Mouse (Mus musculus): Measurements from ENCODE around the gene Fign.

Gene Fign

GRCm38 (mm10) chr2:64059477-64059876 lies 38.4 kb downstream of the Fign start:
- DNase-seq (ENCODE audit: low spot score in 2 of 2): no peak

GRCm38 (mm10) chr2:64048142-64048541 lies 49.7 kb downstream of the Fign start:
- DNase-seq (ENCODE audit: low spot score in 2 of 2): no peak

GRCm38 (mm10) chr2:64043099-64043498 lies 54.7 kb downstream of the Fign start:
- no peak for DNase-seq (ENCODE audit: low spot score in 2 of 2)

- DNase-seq (ENCODE audit: low spot score in 2 of 2): no peak
Observed at GRCm38 (mm10) chr2:64035393-64035792, 62.4 kb downstream of the Fign start.

- no peak for DNase-seq (ENCODE audit: low spot score in 2 of 2)
Observed at GRCm38 (mm10) chr2:64033871-64034270, 64.0 kb downstream of the Fign start.

- no peak for DNase-seq (ENCODE audit: low spot score in 2 of 2)
Observed at GRCm38 (mm10) chr2:64025961-64026360, 71.9 kb downstream of the Fign start.

GRCm38 (mm10) chr2:63994304-63995023 lies 103.4 kb downstream of the Fign start:
- DNase-seq (ENCODE audit: low spot score in 2 of 2): no peak

- no peak for DNase-seq (ENCODE audit: low spot score in 2 of 2)
Observed at GRCm38 (mm10) chr2:63985426-63985825, 112.4 kb downstream of the Fign start.

- no peak for DNase-seq (ENCODE audit: low spot score in 2 of 2)
Observed at GRCm38 (mm10) chr2:63982351-63982751, 115.5 kb downstream of the Fign start.

GRCm38 (mm10) chr2:63981449-63981848 lies 116.4 kb downstream of the Fign start:
- DNase-seq (ENCODE audit: low spot score in 2 of 2): no peak

GRCm38 (mm10) chr2:63969633-63970032 lies 128.2 kb downstream of the Fign start:
- no peak for DNase-seq (ENCODE audit: low spot score in 2 of 2)

GRCm38 (mm10) chr2:63931041-63931440 lies 166.8 kb downstream of the Fign start:
- no peak for DNase-seq (ENCODE audit: low spot score in 2 of 2)

GRCm38 (mm10) chr2:63926481-63927097 lies 171.2 kb downstream of the Fign start:
- DNase-seq (ENCODE audit: low spot score in 2 of 2): no peak

- DNase-seq (ENCODE audit: low spot score in 2 of 2): no peak
Observed at GRCm38 (mm10) chr2:63925721-63926235, 172.1 kb downstream of the Fign start.
